Comparison of ENCODE assay signal across 8 mouse cellular contexts in the genomic region with DNA sequence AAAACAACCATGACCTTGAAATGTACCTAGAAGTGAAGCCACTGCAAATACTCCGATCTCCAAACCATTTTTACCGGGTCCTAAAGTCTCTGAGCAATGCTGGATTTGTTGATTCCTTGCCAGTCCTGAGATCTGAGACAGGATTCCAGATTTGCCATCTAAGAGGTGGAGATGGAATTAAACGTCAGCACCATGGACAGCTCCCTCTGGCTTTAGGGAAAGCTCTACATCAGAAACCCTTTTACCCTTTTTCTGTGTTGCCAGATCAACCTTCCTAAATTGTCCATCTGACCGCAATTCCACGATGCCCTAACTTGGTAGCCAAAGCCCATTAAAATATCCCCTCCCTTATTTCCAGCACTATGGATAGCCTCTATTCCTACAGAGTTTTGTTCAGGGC. TPM values are rescaled to one million over a fixed set of nuclear protein-coding genes. Genes with fewer than 3 reads are reported as not detected.
DNase-seq lines count a peak whose midpoint lies in the region; ATAC-seq and TF ChIP-seq lines count a peak whose summit lies in the region.

No protein-coding gene starts in this region.

- peak; percentile 8; the same call in 1 of the 2 replicates for TF ChIP-seq CTCF in stomach, postnatal 0 days (IDR thresholded peaks at IDR 0.05; ENCODE audit: low read depth)

- no peaks in the 10 kb centered on the region for H3K9me3 ChIP-seq in heart, embryonic 11.5 days (replicated peaks; ENCODE audit: control insufficient read depth, low read length)
- no peaks in the 10 kb centered on the region for H3K9me3 ChIP-seq in stomach, postnatal 0 days (ENCODE audit: control insufficient read depth, low read length)

- H3K27me3 ChIP-seq in heart, embryonic 11.5 days (ENCODE audit: control insufficient read depth, insufficient read depth, low read length), result no peaks in the 10 kb centered on the region
- no peaks in the 10 kb centered on the region for H3K27me3 ChIP-seq in stomach, postnatal 0 days (ENCODE audit: control insufficient read depth, insufficient read depth, low read length)

- intact Hi-C loops in heart, postnatal 14 days (cut with DNase I), result no loop called here

- H3K9ac ChIP-seq in heart, embryonic 11.5 days (ENCODE audit: low read depth, low read length), result no peak overlapping the region
- H3K9ac ChIP-seq in stomach, postnatal 0 days (ENCODE audit: low read length), result no peak overlapping the region

- peak; percentile 64 to 74 for DNase-seq in heart, postnatal 14 days
- DNase-seq in B cell, adult 2 months, result peak; percentile 49 to 54
- DNase-seq in adrenal gland, postnatal 25 days, result peak; percentile 62
- peak; percentile 83 to 85 for DNase-seq in kidney, postnatal 4 days
- DNase-seq in stomach, postnatal 0 days (ENCODE audit: low spot score), result peak; percentile 67
- no peak for DNase-seq in layer of hippocampus, adult 9-11 months

- no peak overlapping the region for H3K4me2 ChIP-seq in heart, embryonic 11.5 days
- no peak overlapping the region for H3K4me2 ChIP-seq in stomach, postnatal 0 days (replicated peaks; ENCODE audit: low read depth)

- no peak for TF ChIP-seq EP300 in stomach, postnatal 0 days (optimal IDR thresholded peaks at IDR 0.05)

- no peak for ATAC-seq in heart, embryonic 11.5 days (replicated peaks; ENCODE audit: insufficient number of reproducible peaks, low FRiP score, low TSS enrichment)
- ATAC-seq in stomach, postnatal 0 days (ENCODE audit: low FRiP score, low TSS enrichment), result no peak
- no peak for ATAC-seq in cerebellum, adult (ENCODE audit: insufficient number of reproducible peaks, low FRiP score, low TSS enrichment)

- H3K27ac ChIP-seq in heart, embryonic 11.5 days (ENCODE audit: low read depth, low read length), result no peak overlapping the region
- H3K27ac ChIP-seq in stomach, postnatal 0 days (replicated peaks), result no peak overlapping the region

- 15% methylated on average over 5 of the region's 5 CpGs for WGBS in heart, embryonic 11.5 days (ENCODE audit: insufficient replicate concordance)
- 16% methylated on average over 5 of the region's 5 CpGs for WGBS in stomach, postnatal 0 days

- H3K4me3 ChIP-seq in heart, embryonic 11.5 days (ENCODE audit: low read depth, low read length), result no peak overlapping the region
- H3K4me3 ChIP-seq in stomach, postnatal 0 days (ENCODE audit: low read depth, low read length), result no peak overlapping the region

- H3K36me3 ChIP-seq in heart, embryonic 11.5 days (ENCODE audit: control insufficient read depth, insufficient read depth, low read length), result no peaks in the 10 kb centered on the region
- H3K36me3 ChIP-seq in stomach, postnatal 0 days (ENCODE audit: control insufficient read depth, insufficient read depth, low read length), result no peaks in the 10 kb centered on the region

- no peaks in the 10 kb centered on the region for H3K4me1 ChIP-seq in heart, embryonic 11.5 days (ENCODE audit: control insufficient read depth, insufficient read depth, low read length)
- no peaks in the 10 kb centered on the region for H3K4me1 ChIP-seq in stomach, postnatal 0 days (replicated peaks; ENCODE audit: control insufficient read depth, insufficient read depth)

RNA-seq across cellular contexts. Expression of gene Efcab14, which starts 8.8 kb away (rescaled TPM):
- 10 to 100 TPM; 34.0 to 35.3 TPM for total RNA-seq in heart, postnatal 14 days (2021)
- 42.8 and 43.2 TPM in 2 replicates for polyA plus RNA-seq in heart, embryonic 11.5 days (2014; fragmentation: Nextera tagmentation; extraction: Ambion mirVana)
- total RNA-seq in adrenal gland, postnatal 25 days (2021), result 79.3 and 85.8 TPM in 2 replicates
- 16.3 and 17.0 TPM in 2 replicates for polyA plus RNA-seq in stomach, postnatal 0 days (2015; fragmentation: Nextera tagmentation; extraction: Ambion mirVana)

RNA-seq across cellular contexts. Expression of gene Tex38, which starts 52.1 kb away (rescaled TPM):
- under 1 TPM in 1 of 2 experiments, not detected in 1; 0.39 TPM for total RNA-seq in heart, postnatal 14 days (2021)
- polyA plus RNA-seq in heart, embryonic 11.5 days (2014; fragmentation: Nextera tagmentation; extraction: Ambion mirVana), result 0.28 and 0.34 TPM in 2 replicates
- 2.2 and 3.7 TPM in 2 replicates for total RNA-seq in adrenal gland, postnatal 25 days (2021)
- 0.21 TPM in 2 replicates for polyA plus RNA-seq in stomach, postnatal 0 days (2015; fragmentation: Nextera tagmentation; extraction: Ambion mirVana)

RNA-seq across cellular contexts. Expression of gene Atpaf1, which starts 55.9 kb away (rescaled TPM):
- total RNA-seq in heart, postnatal 14 days (2021), result 10 to 100 TPM; 60.6 to 63.0 TPM
- 77.7 and 77.9 TPM in 2 replicates for polyA plus RNA-seq in heart, embryonic 11.5 days (2014; fragmentation: Nextera tagmentation; extraction: Ambion mirVana)
- 42.4 and 59.4 TPM in 2 replicates for total RNA-seq in adrenal gland, postnatal 25 days (2021)
- polyA plus RNA-seq in stomach, postnatal 0 days (2015; fragmentation: Nextera tagmentation; extraction: Ambion mirVana), result 30.4 and 30.6 TPM in 2 replicates
